Mouse (Mus musculus) stomach, postnatal 0 days (tissue): Measurements from ENCODE around the gene Krt18. TPM values are rescaled to one million over a fixed set of nuclear protein-coding genes. Genes with fewer than 3 reads are reported as not detected.
"Not testable (repeated sequence)": the region's sequence is repeated elsewhere in the genome, so short reads cannot be mapped to it uniquely, and the experiment has no call there.

Experiments used
- ATAC-seq: fragments of 200-750 bp; cut with Nextera tagmentation; 2 replicates; pipeline ENCODE4 v1.8.0; 2017; ENCODE audit not compliant: low FRiP score, low TSS enrichment
- DNase-seq: peaks from one replicate; pipeline ENCODE4 v3.0.0-alpha.2; 2016; ENCODE audit warnings: low spot score
- H3K27ac ChIP-seq: fragments of 300-500 bp; sonication (generic); replicated peaks from 2 replicates; pipeline ENCODE4 v1.5.1; 2014; ENCODE audit warnings: mild to moderate bottlenecking, control low read depth
- H3K27me3 ChIP-seq: fragments of 300-500 bp; sonication (generic); 2 replicates; pipeline ENCODE4 v1.6.1; 2014; ENCODE audit warnings: low read length; ENCODE audit not compliant: control insufficient read depth, insufficient read depth
- H3K36me3 ChIP-seq: fragments of 300-500 bp; sonication (generic); 2 replicates; pipeline ENCODE4 v1.6.1; 2014; ENCODE audit warnings: low read length, mixed read lengths; ENCODE audit not compliant: control insufficient read depth, insufficient read depth
- H3K4me1 ChIP-seq: fragments of 300-500 bp; sonication (generic); replicated peaks from 2 replicates; pipeline ENCODE4 v1.6.1; 2014; ENCODE audit warnings: antibody characterized with exemption; ENCODE audit not compliant: control insufficient read depth, insufficient read depth
- H3K4me2 ChIP-seq: fragments of 300-500 bp; sonication (generic); replicated peaks from 2 replicates; pipeline ENCODE4 v1.6.1; 2014; ENCODE audit warnings: low read depth, mild to moderate bottlenecking, control low read depth, moderate library complexity
- H3K4me3 ChIP-seq: fragments of 300-500 bp; sonication (generic); 2 replicates; pipeline ENCODE4 v1.5.1; 2014; ENCODE audit warnings: low read depth, low read length, control low read depth
- H3K9ac ChIP-seq: fragments of 300-500 bp; sonication (generic); 2 replicates; pipeline ENCODE4 v1.6.1; 2014; ENCODE audit warnings: mild to moderate bottlenecking, low read length, control low read depth, mixed read lengths
- H3K9me3 ChIP-seq: fragments of 300-500 bp; sonication (generic); 2 replicates; pipeline ENCODE4 v1.6.1; 2016; ENCODE audit warnings: low read length; ENCODE audit not compliant: control insufficient read depth
- CTCF ChIP-seq: IDR thresholded peaks from 2 replicates; pipeline ENCODE4 v1.5.1; 2016; ENCODE audit warnings: antibody characterized with exemption, low read depth, mild to moderate bottlenecking, moderate library complexity
- EP300 ChIP-seq: optimal IDR thresholded peaks from 2 replicates; pipeline ENCODE3; 2016; ENCODE audit warnings: antibody characterized with exemption
- whole genome bisulfite sequencing: fragments of 180-500 bp; shearing (Covaris S2); extraction: QIAGEN DNeasy Blood & Tissue Kit; methylation state at CpG from one replicate; pipeline ENCODE4 v1.1.7; 2014; 5-methylcytosine and 5-hydroxymethylcytosine counted together
- polyA plus RNA-seq: library from polyadenylated mRNA; unstranded; fragments of >200 nt; fragmentation: Nextera tagmentation; extraction: Ambion mirVana; gene quantifications from 2 replicates; pipeline ENCODE4 v1.2.1, GENCODE M21; 2015

Krt18 gene
- polyA plus RNA-seq, 1 experiment from 2014 or later: 715 TPM

- no peaks in the 10 kb centered on the region for H3K27me3 ChIP-seq
- WGBS: 4% methylated on average over 11 of the region's 11 CpGs
- no peak overlapping the region for H3K27ac ChIP-seq
- H3K9ac ChIP-seq: peak overlapping the region; percentile 41
- no peaks in the 10 kb centered on the region for H3K36me3 ChIP-seq
- no peak for ATAC-seq
- H3K4me2 ChIP-seq: peak overlapping the region; percentile 67
- DNase-seq: no peak
- H3K4me3 ChIP-seq: peak overlapping the region; percentile 94
- no peak for TF ChIP-seq CTCF
- TF ChIP-seq EP300: no peak
- no peaks in the 10 kb centered on the region for H3K9me3 ChIP-seq
- H3K4me1 ChIP-seq: 0 out of 2 replicates have a peak, but pooled peaks cover 2% of the 10 kb centered on the region
Measured at GRCm38 (mm10) chr15:102074876-102075585, 47.1 kb downstream of the Krt18 start.

GRCm38 (mm10) chr15:102077111-102077677 lies 49.2 kb downstream of the Krt18 start:
- 0 out of 2 replicates have a peak, but pooled peaks cover 2% of the 10 kb centered on the region for H3K4me1 ChIP-seq
- no peaks in the 10 kb centered on the region for H3K36me3 ChIP-seq
- no peaks in the 10 kb centered on the region for H3K27me3 ChIP-seq
- TF ChIP-seq CTCF (no peak), EP300 (no peak)
- no peak overlapping the region for H3K4me2 ChIP-seq
- 75% methylated on average over 2 of the region's 2 CpGs for WGBS
- H3K27ac ChIP-seq: no peak overlapping the region
- ATAC-seq (no peak), DNase-seq (no peak)
- H3K9ac ChIP-seq: no peak overlapping the region
- no peaks in the 10 kb centered on the region for H3K9me3 ChIP-seq
- no peak overlapping the region for H3K4me3 ChIP-seq

- Histone ChIP-seq H3K36me3 (peaks cover 2% of the 10 kb centered on the region; the same call in 1 of the 2 replicates), H3K27me3 (no peaks in the 10 kb centered on the region)
Measured at GRCm38 (mm10) chr15:102079221-102079620, 51.2 kb downstream of the Krt18 start.

GRCm38 (mm10) chr15:102079924-102080323 lies 51.9 kb downstream of the Krt18 start:
- not testable (repeated sequence) for H3K36me3 ChIP-seq, H3K9ac ChIP-seq, H3K27me3 ChIP-seq, H3K4me3 ChIP-seq, H3K27ac ChIP-seq, H3K4me1 ChIP-seq, H3K4me2 ChIP-seq, DNase-seq, H3K9me3 ChIP-seq, ATAC-seq
- WGBS: 70% methylated on average over 8 of the region's 8 CpGs
- peak; percentile 20; the same call in 1 of the 2 replicates for TF ChIP-seq CTCF

More at GRCm38 (mm10) chr15:102079221-102079620, 51.2 kb downstream of the Krt18 start:
- Histone ChIP-seq H3K4me2 (no peak overlapping the region), H3K9ac (no peak overlapping the region), H3K27ac (no peak overlapping the region), H3K4me3 (no peak overlapping the region), H3K4me1 (0 out of 2 replicates have a peak, but pooled peaks cover 2% of the 10 kb centered on the region), H3K9me3 (no peaks in the 10 kb centered on the region)
- ATAC-seq (no peak), DNase-seq (no peak)
- TF ChIP-seq EP300 (no peak), CTCF (no peak)
- WGBS: 63% methylated on average over 4 of the region's 4 CpGs

GRCm38 (mm10) chr15:102080429-102080828 lies 52.4 kb downstream of the Krt18 start:
- H3K9ac ChIP-seq: no peak overlapping the region
- WGBS: 49% methylated on average over 2 of the region's 2 CpGs
- no peak overlapping the region for H3K27ac ChIP-seq

More at GRCm38 (mm10) chr15:102080429-102080828, 52.4 kb downstream of the Krt18 start:
- DNase-seq (no peak), ATAC-seq (no peak)
- H3K4me1 ChIP-seq: no peaks in the 10 kb centered on the region
- no peak overlapping the region for H3K4me3 ChIP-seq
- no peaks in the 10 kb centered on the region for H3K9me3 ChIP-seq
- peaks cover 6% of the 10 kb centered on the region for H3K36me3 ChIP-seq
- H3K4me2 ChIP-seq: no peak overlapping the region
- no peaks in the 10 kb centered on the region for H3K27me3 ChIP-seq
- TF ChIP-seq CTCF: peak; percentile 46
- no peak for TF ChIP-seq EP300

Other genes starting within 250 kb of the Krt18 start
- gene Krt72, start 241.7 kb upstream of the Krt18 start, polyA plus RNA-seq: not detected in 2 replicates
- not detected in 2 replicates for gene Krt73, start 225.8 kb upstream of the Krt18 start, polyA plus RNA-seq
- not detected in 2 replicates for gene Krt2, start 210.0 kb upstream of the Krt18 start, polyA plus RNA-seq
- gene Krt1, start 177.4 kb upstream of the Krt18 start, polyA plus RNA-seq: 588 and 700 TPM in 2 replicates
- 5.1 and 5.3 TPM in 2 replicates for gene Krt77, start 158.5 kb upstream of the Krt18 start, polyA plus RNA-seq
- 1.9 and 2.2 TPM in 2 replicates for gene Krt76, start 135.3 kb upstream of the Krt18 start, polyA plus RNA-seq
- 4,471 and 4,814 TPM in 2 replicates for gene Krt4, start 103.4 kb upstream of the Krt18 start, polyA plus RNA-seq
- 12.2 and 14.3 TPM in 2 replicates for gene Krt79, start 87.9 kb upstream of the Krt18 start, polyA plus RNA-seq
- gene Krt78, start 73.9 kb upstream of the Krt18 start, polyA plus RNA-seq: 49.3 and 73.4 TPM in 2 replicates
- 1,902 and 1,960 TPM in 2 replicates for gene Krt8, start 23.7 kb upstream of the Krt18 start, polyA plus RNA-seq
- 46.5 and 48.4 TPM in 2 replicates for gene Eif4b, start 45.6 kb downstream of the Krt18 start, polyA plus RNA-seq
- 11.9 and 15.5 TPM in 2 replicates for gene Tns2, start 72.2 kb downstream of the Krt18 start, polyA plus RNA-seq
- 28.5 and 29.0 TPM in 2 replicates for gene Spryd3, start 108.1 kb downstream of the Krt18 start, polyA plus RNA-seq
- gene Igfbp6, start 116.2 kb downstream of the Krt18 start, polyA plus RNA-seq: 30.6 and 39.5 TPM in 2 replicates
- 5.9 and 6.0 TPM in 2 replicates for gene Soat2, start 122.3 kb downstream of the Krt18 start, polyA plus RNA-seq
- 19.9 and 20.2 TPM in 2 replicates for gene Zfp740, start 175.1 kb downstream of the Krt18 start, polyA plus RNA-seq
- 32.1 and 39.4 TPM in 2 replicates for gene Csad, start 176.5 kb downstream of the Krt18 start, polyA plus RNA-seq
- 1.2 TPM in 2 replicates for gene Itgb7, start 203.8 kb downstream of the Krt18 start, polyA plus RNA-seq
- 27.2 and 34.6 TPM in 2 replicates for gene Rarg, start 229.3 kb downstream of the Krt18 start, polyA plus RNA-seq
- 0.10 and 0.12 TPM in 2 replicates for gene Gm9918, start 242.4 kb downstream of the Krt18 start, polyA plus RNA-seq